Mouse (Mus musculus) erythroid progenitor cell, adult 5-6 weeks (primary cell): ENCODE measurements around the gene Pipox. TPM values are rescaled to one million over a fixed set of nuclear protein-coding genes. Genes with fewer than 3 reads are reported as not detected.

ENCODE experiments used
- ATAC-seq: replicated peaks from 2 replicates; pipeline ENCODE4 v1.8.0; 2016; ENCODE audit warnings: moderate number of reproducible peaks, mild to moderate bottlenecking, moderate TSS enrichment, inconsistent platforms; ENCODE audit not compliant: poor library complexity, low FRiP score, severe bottlenecking
- total RNA-seq, 2 experiments: library from RNA; stranded (forward) in 1 of 2; stranded (reverse) in 1 of 2; fragments of 150-400 nt in 1 of 2; fragments of 186-747, 209-891 nt in 1 of 2; gene quantifications; 2 replicates each; pipeline versions ENCODE4 v1.2.3 to v1.2.4; 2015 to 2017; ENCODE audit warnings: low replicate concordance in 2 of 2

Pipox gene
- not detected in 2 replicates for total RNA-seq (2015; ENCODE audit: low replicate concordance)
- not detected in 2 replicates for total RNA-seq (2017; ENCODE audit: low replicate concordance)

DNA sequence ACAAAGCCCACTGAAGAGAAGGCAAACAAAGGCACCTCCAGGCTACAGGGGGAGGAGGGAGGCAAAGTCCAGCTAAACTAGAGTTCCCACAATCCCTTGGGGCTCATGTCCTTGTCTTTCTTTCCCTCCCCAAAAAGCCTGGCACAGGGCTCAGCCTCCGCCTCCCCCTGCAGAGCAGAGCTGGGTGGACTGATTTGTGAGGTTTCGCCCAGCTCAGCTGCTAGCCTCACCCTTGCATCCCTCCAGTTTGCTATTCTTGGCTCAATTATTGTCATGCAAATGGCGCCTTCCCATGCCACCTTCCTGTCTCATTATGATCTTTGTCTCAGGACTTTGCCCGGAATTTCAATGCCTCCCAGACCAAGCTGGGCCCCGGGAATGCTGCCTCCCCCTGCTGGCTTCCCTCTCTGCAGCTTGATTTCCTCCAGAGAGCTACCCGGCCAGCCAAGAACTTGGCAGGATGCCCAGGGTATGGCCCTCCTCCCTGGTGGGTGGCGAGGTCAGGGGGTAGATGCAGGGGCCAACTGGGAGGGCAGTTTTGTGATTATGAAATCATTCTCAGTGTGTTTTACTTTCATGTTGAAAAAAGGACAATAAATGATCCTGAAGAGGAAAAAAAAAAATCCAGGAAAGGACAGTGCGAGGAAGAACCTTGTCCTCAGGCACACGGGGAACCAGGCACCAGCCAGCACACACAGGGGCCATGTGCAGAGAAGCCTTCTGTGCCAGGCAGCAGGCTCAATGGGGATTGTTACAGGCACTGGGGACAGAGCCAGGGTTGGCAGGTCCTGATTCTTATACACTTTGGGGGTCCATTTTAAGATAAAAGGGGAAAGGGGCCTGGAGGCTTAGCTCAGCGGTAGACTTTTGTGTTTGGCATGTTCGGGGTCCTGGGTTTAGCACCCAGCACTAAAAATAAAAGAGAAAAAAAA is at the start of gene Pipox:
Gene Pipox (minus strand): TSS at position 310 of the 932 bp plus-strand sequence.
- ATAC-seq = no peak

GRCm38 (mm10) chr11:77942230-77942629 is 48.3 kb upstream of the Pipox start:
- ATAC-seq = no peak

GRCm38 (mm10) chr11:77937649-77938410 is 43.9 kb upstream of the Pipox start:
- ATAC-seq = no peak

GRCm38 (mm10) chr11:77936846-77937245 is 43.0 kb upstream of the Pipox start:
- ATAC-seq = no peak

DNA sequence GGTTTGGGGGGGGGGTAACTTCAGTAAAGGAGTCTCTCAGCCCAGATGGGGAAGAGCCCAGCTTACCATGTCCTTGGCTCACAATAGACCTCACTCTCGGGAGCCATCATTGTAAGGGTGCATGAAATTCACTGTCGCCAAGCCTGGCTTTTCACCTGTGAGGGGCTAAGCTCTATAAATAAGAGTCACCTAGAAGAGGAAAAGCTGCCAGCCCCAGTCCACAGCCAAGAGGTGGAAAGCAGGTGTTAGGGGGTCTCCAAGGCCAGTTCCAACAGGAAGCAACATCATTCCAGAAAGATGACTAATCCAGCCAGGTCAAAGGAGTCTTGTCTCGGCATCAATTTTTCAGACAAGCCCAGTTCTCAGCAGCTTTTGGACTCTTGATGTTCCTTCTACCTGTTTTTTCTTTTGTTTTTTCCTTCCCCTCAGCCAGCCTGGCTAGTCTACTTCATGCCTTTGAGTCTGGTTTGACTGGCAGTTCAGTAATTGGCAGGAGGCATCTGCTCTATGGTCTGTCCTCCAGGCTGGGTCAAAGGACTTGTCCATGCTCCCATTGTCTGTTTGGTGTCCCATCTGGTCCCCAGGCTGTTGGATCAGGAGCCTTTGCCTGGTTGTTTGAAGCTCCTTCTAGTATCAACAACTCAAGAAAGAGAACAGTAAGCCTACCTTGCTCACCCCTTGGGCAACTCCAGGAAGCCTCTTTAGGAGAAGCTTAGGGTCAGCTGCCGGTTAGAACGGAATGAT is 40.8 kb upstream of the Pipox start:
- ATAC-seq = no peak

DNA sequence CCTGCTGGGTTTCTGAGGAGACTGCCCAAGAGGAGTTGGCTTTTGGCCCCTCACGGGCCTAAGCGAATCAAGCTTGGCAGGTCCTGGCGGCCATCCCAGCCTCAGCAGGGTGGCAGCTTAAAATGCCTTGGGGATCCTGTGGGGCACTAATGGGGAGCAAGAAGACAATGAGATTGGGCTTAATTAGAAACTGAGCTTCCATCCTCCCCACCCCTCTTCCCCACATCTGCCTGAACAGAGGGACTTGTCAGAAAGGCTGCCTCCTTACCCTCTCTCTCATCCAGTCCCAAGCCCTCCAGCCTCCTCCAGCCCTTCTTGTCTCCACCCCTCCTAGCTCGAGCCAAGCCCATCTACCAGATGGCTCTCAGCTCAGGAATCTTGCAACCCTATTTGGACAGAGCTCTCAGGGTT is 40.2 kb upstream of the Pipox start:
- ATAC-seq = no peak

DNA sequence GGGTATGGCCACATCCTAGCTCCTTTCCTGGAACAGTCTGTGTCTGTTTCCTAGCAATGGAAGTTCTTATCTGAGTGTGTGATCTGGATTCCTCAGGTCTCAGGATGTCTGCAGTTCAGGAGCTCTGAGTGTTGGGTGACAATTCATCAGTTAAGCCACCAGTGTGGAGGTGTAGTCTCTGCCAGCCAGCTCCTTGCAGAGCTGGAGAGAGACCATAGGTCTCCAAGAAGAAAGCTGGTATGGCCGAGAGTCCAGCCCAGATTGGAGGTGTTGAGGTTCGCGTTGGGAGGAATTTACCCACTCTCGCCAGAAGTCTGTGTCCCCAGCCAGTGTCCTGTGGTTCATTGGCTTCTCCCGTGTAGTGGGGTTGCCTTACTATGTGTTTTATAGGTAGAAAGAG is 38.7 kb upstream of the Pipox start:
- ATAC-seq = no peak

GRCm38 (mm10) chr11:77931541-77932433 is 37.9 kb upstream of the Pipox start:
- no peak for ATAC-seq

GRCm38 (mm10) chr11:77930751-77931540 is 37.0 kb upstream of the Pipox start, which contains the start of gene Sez6:
Sez6 (plus strand) TSS chr11:77930800.
- no peak for ATAC-seq

- no peak for ATAC-seq
These were observed 33.9 kb upstream of the Pipox start for GRCm38 (mm10) chr11:77927837-77928236.

GRCm38 (mm10) chr11:77926666-77927065 is 32.8 kb upstream of the Pipox start:
- no peak for ATAC-seq

- no peak for ATAC-seq
These were observed 32.2 kb upstream of the Pipox start for GRCm38 (mm10) chr11:77925836-77926657.

GRCm38 (mm10) chr11:77923285-77923684 is 29.4 kb upstream of the Pipox start:
- ATAC-seq = no peak

DNA sequence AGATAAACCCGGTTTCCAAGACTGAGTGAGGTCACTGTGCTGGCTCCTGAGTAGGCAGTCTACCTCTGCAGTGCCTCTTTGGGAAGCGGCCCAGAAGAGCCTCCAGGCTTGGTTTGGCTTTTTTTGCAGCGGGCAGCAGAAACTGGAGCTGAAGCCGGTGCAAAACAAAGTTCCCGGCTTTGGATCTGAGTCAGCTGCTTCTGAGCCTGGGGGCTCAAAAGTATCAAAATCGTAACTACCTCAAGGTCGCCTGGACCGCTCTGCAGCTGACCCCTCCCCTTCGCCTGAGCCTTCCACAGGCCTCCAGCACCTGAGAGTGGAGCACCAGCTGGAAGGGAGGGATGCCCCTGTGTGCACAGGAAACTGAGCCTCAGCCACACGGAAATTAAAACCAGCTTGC is 23.3 kb upstream of the Pipox start:
- ATAC-seq = no peak

DNA sequence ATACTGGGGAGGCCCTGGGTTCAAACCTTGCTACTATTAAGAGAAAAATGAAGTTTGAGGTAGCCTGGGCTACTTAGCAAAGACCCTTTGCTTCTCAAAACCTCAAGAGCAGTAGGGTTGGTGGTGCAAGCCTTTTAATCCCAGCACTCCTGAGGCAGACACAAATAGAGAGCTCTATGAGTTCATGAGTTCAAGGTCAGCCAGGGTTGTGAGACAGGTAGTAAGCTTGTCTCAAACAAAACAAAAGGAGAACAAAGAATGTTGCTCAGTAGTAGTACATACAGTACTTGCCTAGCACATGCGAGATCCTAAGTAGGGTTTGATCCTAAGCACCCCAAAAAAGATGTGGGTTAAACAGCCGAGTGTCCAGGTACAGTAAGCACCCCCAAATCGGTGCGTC is 22.8 kb upstream of the Pipox start:
- ATAC-seq = no peak

- no peak for ATAC-seq
These were observed 20.8 kb upstream of the Pipox start for GRCm38 (mm10) chr11:77914598-77915260.

DNA sequence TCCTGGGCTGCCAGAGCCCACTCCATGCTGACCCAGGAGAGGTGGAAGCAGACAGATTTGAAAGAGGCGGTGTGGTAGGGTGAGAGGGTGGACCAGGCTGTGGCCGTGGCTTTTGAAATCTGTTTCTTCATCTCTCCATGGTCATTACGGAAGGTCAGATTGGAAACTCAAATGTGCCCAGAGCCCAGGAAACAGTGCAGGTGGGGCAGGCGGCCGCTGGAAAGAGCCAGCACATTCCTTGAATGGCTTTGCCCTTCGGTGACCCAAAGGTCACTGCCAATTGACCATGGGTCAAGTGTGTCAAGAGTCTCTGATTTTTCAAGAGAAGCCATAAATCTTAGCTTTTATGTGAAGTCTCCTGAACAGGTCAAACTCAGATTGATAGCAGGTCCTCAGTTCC is 19.6 kb upstream of the Pipox start:
- ATAC-seq = no peak
